Mouse (Mus musculus): ENCODE data around the gene Strip2. TPM values are rescaled to one million over a fixed set of nuclear protein-coding genes. Genes with fewer than 3 reads are reported as not detected.

Strip2 gene
- total and polyA plus RNA-seq, 3 experiments: 0.02 to 0.76 (median 0.30) TPM

DNA sequence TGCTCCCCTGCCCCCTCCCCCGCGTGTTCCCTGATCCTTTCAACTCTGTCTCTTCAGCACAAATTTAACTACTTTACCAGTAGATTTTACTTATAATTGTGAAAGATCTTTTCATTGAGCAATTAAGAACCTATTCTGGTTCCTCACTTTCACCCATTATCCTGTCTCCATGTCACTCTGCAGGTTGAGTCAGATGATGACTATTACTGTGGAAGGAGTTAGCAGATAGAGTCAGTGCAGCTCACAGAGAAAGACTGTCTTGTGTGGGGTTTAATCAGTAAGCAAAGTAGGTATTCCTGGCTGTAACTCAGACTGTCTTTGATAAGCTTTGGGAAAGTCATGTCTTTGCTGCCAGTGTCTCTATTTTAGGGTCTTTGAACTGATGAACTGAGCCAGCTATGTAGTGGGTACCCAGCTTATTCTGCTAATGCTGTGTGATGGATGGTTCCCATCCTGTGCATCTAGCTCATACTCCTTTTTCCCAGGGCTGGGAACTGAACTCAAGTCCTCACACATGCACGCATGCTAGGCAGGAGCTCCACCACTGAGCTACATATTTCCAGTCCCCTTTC is 13.4 kb upstream of the Strip2 start:
- Histone ChIP-seq H3K4me3 (ENCODE audit: low read depth, low read length) (no peak overlapping the region), H3K36me3 (replicated peaks) (peaks cover 51% of the 10 kb centered on the region), H3K9me3 (replicated peaks) (no peaks in the 10 kb centered on the region), H3K27me3 (ENCODE audit: insufficient read depth, low read length) (no peaks in the 10 kb centered on the region), H3K4me1 (ENCODE audit: insufficient read depth, low read depth, low read length) (peaks cover 3% of the 10 kb centered on the region; the same call in 1 of the 2 replicates)
- no peak for TF ChIP-seq GATA1 (IDR thresholded peaks at IDR 0.05; ENCODE audit: borderline replicate concordance, low read length)
- no peak for TF ChIP-seq CTCF (IDR thresholded peaks at IDR 0.05; ENCODE audit: low read depth, low read length)
- TF ChIP-seq TAL1 (conservative IDR thresholded peaks at IDR 0.05; ENCODE audit: low read depth, low read length): no peak
- TF ChIP-seq GATA2 (IDR thresholded peaks at IDR 0.05; ENCODE audit: borderline replicate concordance, low read depth, low read length): no peak
- TF ChIP-seq POLR2AphosphoS5 (IDR thresholded peaks at IDR 0.05; ENCODE audit: insufficient replicate concordance, low read depth, low read length): no peak
- no peak for DNase-seq (ENCODE audit: low spot score)
- ATAC-seq (ENCODE audit: extremely low read depth, insufficient number of reproducible peaks, low FRiP score, poor library complexity, severe bottlenecking): no peak

DNA sequence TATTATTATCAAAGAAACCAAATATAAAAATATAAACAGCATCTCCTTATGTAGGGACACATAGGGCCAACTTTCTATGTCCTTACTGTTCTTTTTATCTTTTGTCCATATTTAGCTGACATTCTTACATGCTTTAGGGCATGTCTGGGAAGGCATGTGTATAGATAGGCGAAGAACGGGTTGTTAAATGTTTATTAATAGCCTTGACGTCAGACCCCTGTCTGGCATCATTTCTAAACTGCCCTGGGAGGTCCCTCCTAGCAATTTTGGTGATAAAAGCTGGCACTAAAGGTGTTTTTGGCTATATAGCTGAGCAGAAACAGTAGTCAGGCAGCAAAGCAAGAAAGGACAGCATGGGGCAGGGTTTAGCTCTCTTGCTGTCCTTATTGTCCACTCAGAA is 12.5 kb upstream of the Strip2 start:
- Histone ChIP-seq H3K4me1 (ENCODE audit: insufficient read depth, low read depth, low read length) (peaks cover 8% of the 10 kb centered on the region), H3K36me3 (replicated peaks) (peaks cover 55% of the 10 kb centered on the region), H3K9me3 (replicated peaks) (no peaks in the 10 kb centered on the region), H3K27me3 (ENCODE audit: insufficient read depth, low read length) (no peaks in the 10 kb centered on the region), H3K4me3 (ENCODE audit: low read depth, low read length) (no peak overlapping the region)
- DNase-seq (ENCODE audit: low spot score) (no peak), ATAC-seq (ENCODE audit: extremely low read depth, insufficient number of reproducible peaks, low FRiP score, poor library complexity, severe bottlenecking) (no peak)
- TF ChIP-seq POLR2AphosphoS5 (IDR thresholded peaks at IDR 0.05; ENCODE audit: insufficient replicate concordance, low read depth, low read length) (no peak), GATA2 (IDR thresholded peaks at IDR 0.05; ENCODE audit: borderline replicate concordance, low read depth, low read length) (no peak), TAL1 (conservative IDR thresholded peaks at IDR 0.05; ENCODE audit: low read depth, low read length) (no peak), GATA1 (IDR thresholded peaks at IDR 0.05; ENCODE audit: borderline replicate concordance, low read length) (no peak), CTCF (IDR thresholded peaks at IDR 0.05; ENCODE audit: low read depth, low read length) (no peak)

GRCm38 (mm10) chr6:29910631-29911030 is 6.2 kb upstream of the Strip2 start:
- no peak overlapping the region for H3K4me3 ChIP-seq (ENCODE audit: low read depth, low read length)
- H3K4me1 ChIP-seq (ENCODE audit: insufficient read depth, low read depth, low read length): peaks cover 19% of the 10 kb centered on the region
- no peaks in the 10 kb centered on the region for H3K9me3 ChIP-seq (replicated peaks)
- H3K36me3 ChIP-seq (replicated peaks): peaks cover 38% of the 10 kb centered on the region
- TF ChIP-seq GATA1 (IDR thresholded peaks at IDR 0.05; ENCODE audit: borderline replicate concordance, low read length) (no peak), TAL1 (conservative IDR thresholded peaks at IDR 0.05; ENCODE audit: low read depth, low read length) (no peak), POLR2AphosphoS5 (IDR thresholded peaks at IDR 0.05; ENCODE audit: insufficient replicate concordance, low read depth, low read length) (no peak), CTCF (IDR thresholded peaks at IDR 0.05; ENCODE audit: low read depth, low read length) (no peak), GATA2 (IDR thresholded peaks at IDR 0.05; ENCODE audit: borderline replicate concordance, low read depth, low read length) (no peak)
- ATAC-seq (ENCODE audit: extremely low read depth, insufficient number of reproducible peaks, low FRiP score, poor library complexity, severe bottlenecking) (no peak), DNase-seq (ENCODE audit: low spot score) (no peak)
- no peaks in the 10 kb centered on the region for H3K27me3 ChIP-seq (ENCODE audit: insufficient read depth, low read length)

- DNase-seq (ENCODE audit: low spot score): no peak
- H3K9me3 ChIP-seq (replicated peaks): no peaks in the 10 kb centered on the region
- H3K27me3 ChIP-seq (ENCODE audit: insufficient read depth, low read length): peaks cover 14% of the 10 kb centered on the region
Measured at GRCm38 (mm10) chr6:29913673-29914072, 3.1 kb upstream of the Strip2 start.

DNA sequence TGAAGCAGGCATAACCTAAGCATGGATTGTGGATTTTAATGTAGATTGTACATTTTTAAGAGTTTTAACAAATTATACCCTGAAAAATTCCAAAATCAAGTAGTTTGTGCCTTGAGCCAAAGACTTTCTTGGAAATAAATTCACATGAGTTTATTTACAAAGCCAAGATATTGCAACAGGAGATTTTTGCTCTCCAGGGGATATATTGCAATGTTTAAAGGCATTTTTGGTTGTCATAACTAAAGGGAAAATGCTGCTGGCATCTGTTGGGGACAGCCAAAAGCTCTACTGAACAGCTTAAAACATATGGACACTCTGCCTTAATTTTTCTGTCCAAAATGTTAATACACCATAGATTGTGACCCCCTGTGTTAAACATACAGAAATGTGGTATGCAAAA is 2.7 kb upstream of the Strip2 start:
- DNase-seq (ENCODE audit: low spot score): no peak
- Histone ChIP-seq H3K27me3 (ENCODE audit: insufficient read depth, low read length) (peaks cover 19% of the 10 kb centered on the region), H3K4me3 (ENCODE audit: low read depth, low read length) (no peak overlapping the region), H3K9me3 (replicated peaks) (no peaks in the 10 kb centered on the region), H3K36me3 (replicated peaks) (peaks cover 19% of the 10 kb centered on the region), H3K4me1 (ENCODE audit: insufficient read depth, low read depth, low read length) (peaks cover 31% of the 10 kb centered on the region)
- no peak for ATAC-seq (ENCODE audit: extremely low read depth, insufficient number of reproducible peaks, low FRiP score, poor library complexity, severe bottlenecking)
- no peak for TF ChIP-seq GATA1 (IDR thresholded peaks at IDR 0.05; ENCODE audit: borderline replicate concordance, low read length)
- no peak for TF ChIP-seq CTCF (IDR thresholded peaks at IDR 0.05; ENCODE audit: low read depth, low read length)
- TF ChIP-seq TAL1 (conservative IDR thresholded peaks at IDR 0.05; ENCODE audit: low read depth, low read length): no peak
- TF ChIP-seq GATA2 (IDR thresholded peaks at IDR 0.05; ENCODE audit: borderline replicate concordance, low read depth, low read length): no peak

More at GRCm38 (mm10) chr6:29913673-29914072, 3.1 kb upstream of the Strip2 start:
- TF ChIP-seq GATA2 (IDR thresholded peaks at IDR 0.05; ENCODE audit: borderline replicate concordance, low read depth, low read length) (no peak), TAL1 (conservative IDR thresholded peaks at IDR 0.05; ENCODE audit: low read depth, low read length) (no peak), CTCF (IDR thresholded peaks at IDR 0.05; ENCODE audit: low read depth, low read length) (no peak), POLR2AphosphoS5 (IDR thresholded peaks at IDR 0.05; ENCODE audit: insufficient replicate concordance, low read depth, low read length) (no peak), GATA1 (IDR thresholded peaks at IDR 0.05; ENCODE audit: borderline replicate concordance, low read length) (no peak)
- peaks cover 23% of the 10 kb centered on the region for H3K36me3 ChIP-seq (replicated peaks)
- peaks cover 33% of the 10 kb centered on the region for H3K4me1 ChIP-seq (ENCODE audit: insufficient read depth, low read depth, low read length)
- H3K4me3 ChIP-seq (ENCODE audit: low read depth, low read length): no peak overlapping the region
- ATAC-seq (ENCODE audit: extremely low read depth, insufficient number of reproducible peaks, low FRiP score, poor library complexity, severe bottlenecking): no peak

GRCm38 (mm10) chr6:29915836-29916235 is 976 bp upstream of the Strip2 start:
- TF ChIP-seq TAL1 (conservative IDR thresholded peaks at IDR 0.05; ENCODE audit: low read depth, low read length) (no peak), CTCF (IDR thresholded peaks at IDR 0.05; ENCODE audit: low read depth, low read length) (no peak), POLR2AphosphoS5 (IDR thresholded peaks at IDR 0.05; ENCODE audit: insufficient replicate concordance, low read depth, low read length) (no peak), GATA2 (IDR thresholded peaks at IDR 0.05; ENCODE audit: borderline replicate concordance, low read depth, low read length) (no peak), GATA1 (IDR thresholded peaks at IDR 0.05; ENCODE audit: borderline replicate concordance, low read length) (no peak)

More at GRCm38 (mm10) chr6:29915836-29916235, 976 bp upstream of the Strip2 start:
- Histone ChIP-seq H3K27me3 (ENCODE audit: insufficient read depth, low read length) (peaks cover 26% of the 10 kb centered on the region), H3K4me3 (ENCODE audit: low read depth, low read length) (no peak overlapping the region), H3K4me1 (ENCODE audit: insufficient read depth, low read depth, low read length) (peaks cover 16% of the 10 kb centered on the region), H3K36me3 (replicated peaks) (peaks cover 6% of the 10 kb centered on the region), H3K9me3 (replicated peaks) (no peaks in the 10 kb centered on the region)
- DNase-seq (ENCODE audit: low spot score): no peak
- ATAC-seq (ENCODE audit: extremely low read depth, insufficient number of reproducible peaks, low FRiP score, poor library complexity, severe bottlenecking): no peak

Measured in G1E (cell line).